Mouse (Mus musculus) left cerebral cortex, postnatal 4 days (tissue): ENCODE results near the gene Agrp. TPM values are rescaled to one million over a fixed set of nuclear protein-coding genes. Genes with fewer than 3 reads are reported as not detected.
A peak's percentile ranks its signal among the peaks of the same experiment; 100 is the strongest.

Experiments
- DNase-seq: peaks from one replicate; pipeline ENCODE4 v3.0.0-alpha.2; 2022
- intact Hi-C: fragments of 180-260 bp; cut with DNase I; formaldehyde crosslinking; loops from one replicate; pipeline ENCODE4 v1.15.1; 2025
- total RNA-seq, 2 experiments: library from RNA; stranded (reverse); gene quantifications; 2 replicates each; pipeline ENCODE4 v1.2.3; 2021

The Agrp gene
- total RNA-seq, 2 experiments from 2014 or later = not detected

DNA sequence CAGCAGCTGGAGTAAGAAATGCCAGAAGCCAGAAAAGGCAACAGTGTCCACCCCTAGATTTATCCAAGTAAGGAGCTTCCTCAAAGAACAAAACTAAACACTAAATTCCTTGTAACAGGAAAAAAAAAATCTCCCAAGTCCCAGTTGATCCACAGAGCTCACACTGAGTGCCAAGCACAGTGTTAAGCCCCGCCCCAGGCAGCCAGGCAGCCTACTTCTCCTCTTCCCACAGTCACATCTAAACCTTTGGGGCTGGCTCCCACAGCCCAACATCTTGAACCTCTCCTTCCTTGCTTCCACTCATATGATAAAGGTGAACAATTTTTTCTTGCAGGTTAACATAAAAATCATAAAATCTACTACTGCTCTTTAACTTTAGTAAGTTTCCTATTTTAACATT, 73.3 kb downstream of the Agrp start:
- intact Hi-C loops = no loop called here
- no peak for DNase-seq

DNA sequence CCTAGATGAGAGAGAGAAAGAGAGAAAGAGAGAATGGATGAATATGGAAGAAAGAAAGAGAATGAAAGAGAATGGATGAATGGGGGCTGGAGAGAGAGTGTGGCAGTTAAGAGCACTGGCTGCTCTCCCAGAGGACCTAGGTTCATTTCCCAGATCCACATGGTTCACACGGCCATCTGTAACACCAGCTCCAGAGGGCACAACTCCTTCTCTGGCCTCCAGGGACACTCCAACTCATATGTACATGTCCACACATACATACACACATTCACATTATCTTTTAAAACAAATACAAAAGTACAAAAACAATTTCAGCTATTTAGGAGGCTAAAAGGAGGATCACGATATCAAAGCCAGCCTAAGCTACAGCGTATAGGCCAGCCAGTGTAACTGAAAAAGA, 74.3 kb downstream of the Agrp start:
- intact Hi-C loops = no loop called here
- DNase-seq = no peak

DNA sequence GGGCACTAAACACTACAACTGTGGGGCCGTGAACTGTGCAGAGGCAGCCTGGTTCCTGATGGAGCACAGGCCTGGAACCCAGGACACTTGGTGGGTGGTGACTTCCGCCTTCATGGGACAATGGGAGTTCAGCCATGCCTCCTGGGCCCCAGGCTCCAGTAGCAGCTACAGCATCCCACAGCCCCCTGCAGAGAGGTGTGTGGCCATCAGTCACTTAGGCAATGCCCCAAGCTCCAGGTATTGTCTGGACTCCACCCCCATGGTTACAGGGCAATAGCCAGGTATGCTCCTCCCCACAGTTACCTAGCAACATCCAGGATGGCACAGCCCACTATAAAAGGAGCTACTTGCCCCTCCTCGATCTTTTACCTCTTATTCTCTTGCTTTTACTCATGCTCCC, 82.0 kb downstream of the Agrp start:
- intact Hi-C loops = no loop called here
- DNase-seq = no peak

DNA sequence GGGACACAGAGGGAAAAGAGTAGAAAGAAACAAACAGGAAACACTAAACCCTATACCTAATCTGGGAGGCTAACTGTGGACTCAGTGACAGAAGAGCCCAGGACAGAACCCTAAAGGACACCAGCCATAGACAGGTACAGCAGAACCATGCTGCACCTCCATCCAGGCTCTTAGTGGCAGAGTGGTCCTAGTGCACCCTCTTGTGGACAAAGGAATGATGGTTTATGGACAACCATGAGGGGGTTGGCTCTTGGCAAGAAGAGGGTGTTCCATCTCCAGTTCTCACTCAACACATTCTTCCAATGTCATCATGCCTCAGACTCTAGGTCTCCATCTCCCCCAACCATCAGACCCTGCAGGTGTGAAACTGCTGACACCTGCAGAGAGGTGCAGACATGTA, 83.1 kb downstream of the Agrp start:
- peak; percentile 66 for DNase-seq
- intact Hi-C loops = no loop called here

DNA sequence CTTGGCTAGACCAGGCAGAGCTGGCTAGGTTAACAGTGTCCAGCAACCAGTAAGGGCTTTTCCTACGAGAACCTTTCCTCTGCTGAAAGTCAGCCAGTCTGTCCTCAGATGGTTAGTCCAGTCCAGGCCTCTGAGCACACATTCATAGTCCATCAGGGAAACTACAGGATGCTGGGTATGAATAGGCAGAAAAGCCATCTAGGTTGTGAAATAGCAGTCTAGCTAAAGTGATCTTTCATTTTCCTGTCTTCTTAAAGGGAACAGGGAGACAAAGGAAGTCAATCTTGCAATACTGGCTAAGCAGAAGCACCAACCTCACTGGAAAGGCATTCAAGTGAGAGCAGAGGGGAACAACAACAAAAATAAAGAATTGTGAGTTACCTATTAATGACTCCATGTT, 84.4 kb downstream of the Agrp start:
- intact Hi-C loops = no loop called here
- no peak for DNase-seq

- intact Hi-C loops = no loop called here
- DNase-seq = no peak
Observed at GRCm38 (mm10) chr8:105552032-105552431, 85.2 kb downstream of the Agrp start.

- no peak for DNase-seq
- intact Hi-C loops = no loop called here
Observed at GRCm38 (mm10) chr8:105550083-105550482, 87.1 kb downstream of the Agrp start.

- intact Hi-C loops = no loop called here
- no peak for DNase-seq
Observed at GRCm38 (mm10) chr8:105549506-105549905, 87.7 kb downstream of the Agrp start.

DNA sequence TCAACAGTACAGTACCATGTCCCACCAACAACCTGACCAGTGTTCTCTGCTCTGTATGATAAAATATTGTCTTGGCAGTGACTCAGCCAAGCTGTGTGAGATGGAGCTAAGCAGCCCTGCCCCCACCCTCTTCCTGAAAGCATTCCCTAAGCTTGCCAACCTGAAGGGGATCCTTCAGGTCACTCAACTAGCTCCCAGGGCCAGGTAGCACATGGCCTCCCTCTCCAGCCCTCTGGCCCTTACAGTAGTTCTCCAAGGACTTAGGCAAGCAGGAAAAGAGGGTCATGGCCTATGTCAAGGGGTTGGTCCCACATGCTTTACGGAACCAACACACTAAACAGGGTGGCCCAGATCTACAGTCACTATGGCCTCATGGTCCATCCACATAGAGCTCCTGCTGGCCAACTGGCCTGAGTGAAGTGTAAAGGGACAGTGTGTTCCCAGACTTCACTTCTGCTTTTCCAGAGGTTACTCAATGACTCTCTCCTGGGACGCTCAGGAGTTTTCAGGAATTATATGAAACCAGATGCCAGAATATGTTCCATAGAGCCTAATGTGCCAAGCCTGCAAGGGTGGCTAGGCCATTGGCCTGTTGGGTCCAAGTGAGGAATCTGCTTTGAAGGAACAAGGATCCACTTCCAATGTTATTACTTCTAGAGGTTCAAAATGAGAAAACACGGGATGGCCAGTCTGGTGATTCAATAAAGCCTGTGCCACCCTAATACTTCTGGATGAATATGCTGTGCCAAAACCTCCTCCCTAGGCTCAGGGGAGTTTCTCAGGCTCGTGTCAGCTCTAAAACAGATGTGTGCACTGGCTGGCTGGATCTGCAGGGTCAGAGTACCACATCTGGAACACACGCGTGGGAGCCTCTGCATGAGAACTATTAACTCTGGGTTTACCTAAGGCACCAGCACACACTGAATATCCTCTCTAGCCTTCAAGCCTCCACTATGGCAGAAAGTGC, 90.5 kb downstream of the Agrp start:
- intact Hi-C loops = no loop called here
- DNase-seq = no peak

DNA sequence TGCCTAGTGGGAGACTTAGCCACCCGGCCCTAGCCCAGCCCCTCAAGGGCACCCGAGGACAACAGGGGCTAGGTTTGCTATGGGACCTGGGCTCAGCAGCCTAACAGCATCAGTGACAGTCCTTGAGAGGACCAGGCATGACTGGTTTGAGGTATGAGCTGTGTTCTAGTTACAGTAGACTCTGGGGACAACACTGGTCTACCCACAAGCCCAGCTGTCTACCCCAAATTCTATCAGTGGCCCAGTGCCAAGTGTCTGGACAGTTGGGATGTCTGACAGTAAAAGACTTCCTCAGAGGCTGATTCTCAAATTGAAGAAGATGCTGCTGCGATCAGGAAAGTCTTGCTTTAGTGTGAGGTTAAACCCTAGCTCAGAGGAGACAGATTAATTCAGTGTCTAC, 91.9 kb downstream of the Agrp start:
- intact Hi-C loops = no loop called here
- DNase-seq = peak; percentile 48

- DNase-seq = peak; percentile 63
- intact Hi-C loops = no loop called here
Observed at GRCm38 (mm10) chr8:105544544-105545205, 92.5 kb downstream of the Agrp start.

DNA sequence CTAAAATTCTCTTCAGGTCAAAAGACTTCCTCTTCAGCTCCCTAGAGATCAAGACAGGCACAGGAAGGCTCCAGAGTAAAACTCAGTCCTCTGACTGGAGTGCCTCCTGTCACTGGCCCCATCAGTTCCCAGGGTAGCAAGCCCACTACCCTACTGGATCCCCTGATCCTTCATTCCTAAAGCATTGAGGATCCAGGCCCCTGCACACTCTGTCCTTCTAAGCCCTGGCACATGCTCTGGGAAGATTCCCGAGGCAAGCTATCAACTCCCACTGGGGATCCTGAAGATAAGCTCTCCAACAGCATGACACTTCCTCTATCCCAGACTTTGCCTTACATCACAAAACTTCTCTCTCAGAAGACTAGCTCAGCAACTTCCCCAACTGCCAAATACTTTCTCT, 93.5 kb downstream of the Agrp start:
- intact Hi-C loops = no loop called here
- DNase-seq = no peak

DNA sequence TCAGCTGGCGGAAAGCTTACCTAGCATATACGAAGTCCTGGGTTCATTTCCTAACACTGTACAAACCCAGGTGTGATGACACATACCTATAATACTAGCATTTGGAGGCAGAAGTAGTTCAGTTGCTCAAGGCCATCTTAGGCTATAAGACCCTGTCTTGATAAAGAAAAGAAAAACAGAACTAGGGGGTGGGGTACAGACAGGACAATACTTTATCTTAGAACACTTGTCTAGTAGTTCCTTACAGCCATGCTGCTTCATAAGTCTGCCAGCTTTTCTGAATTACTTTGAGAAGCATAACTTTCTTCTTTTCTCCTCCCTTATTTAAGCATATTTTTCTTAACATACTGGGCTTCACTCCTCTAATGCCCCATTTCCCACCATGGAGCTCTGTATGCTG, 94.4 kb downstream of the Agrp start:
- intact Hi-C loops = no loop called here
- no peak for DNase-seq

DNA sequence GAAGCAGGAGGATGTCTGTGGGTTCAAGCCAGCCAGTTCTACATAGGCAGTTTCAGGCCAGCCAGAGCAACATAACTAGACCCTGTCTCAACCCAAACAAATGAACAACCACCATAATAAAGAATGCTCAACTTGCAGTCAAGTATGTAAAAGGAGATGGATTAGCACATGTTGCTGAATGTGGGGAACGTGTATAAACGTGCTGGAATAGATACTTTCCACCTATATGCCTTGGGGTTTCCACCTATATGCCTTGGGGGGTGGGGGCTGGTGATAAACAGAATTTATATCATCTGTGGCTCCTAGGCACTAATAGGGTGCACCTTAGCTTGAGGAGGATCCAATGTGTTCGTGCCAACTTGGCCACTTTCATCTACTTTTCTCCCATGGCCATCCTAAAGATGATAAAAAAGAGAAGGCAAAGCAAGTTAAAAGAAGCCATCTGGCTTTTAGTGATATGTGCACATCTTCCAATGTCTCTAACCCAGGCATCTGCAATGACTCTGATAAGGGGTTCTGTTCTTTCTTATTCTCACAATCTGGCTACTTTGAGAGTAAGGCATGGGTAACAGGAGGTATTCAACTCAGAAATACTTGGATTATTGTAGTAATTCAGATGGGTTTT, 95.0 kb downstream of the Agrp start:
- intact Hi-C loops = no loop called here
- no peak for DNase-seq

DNA sequence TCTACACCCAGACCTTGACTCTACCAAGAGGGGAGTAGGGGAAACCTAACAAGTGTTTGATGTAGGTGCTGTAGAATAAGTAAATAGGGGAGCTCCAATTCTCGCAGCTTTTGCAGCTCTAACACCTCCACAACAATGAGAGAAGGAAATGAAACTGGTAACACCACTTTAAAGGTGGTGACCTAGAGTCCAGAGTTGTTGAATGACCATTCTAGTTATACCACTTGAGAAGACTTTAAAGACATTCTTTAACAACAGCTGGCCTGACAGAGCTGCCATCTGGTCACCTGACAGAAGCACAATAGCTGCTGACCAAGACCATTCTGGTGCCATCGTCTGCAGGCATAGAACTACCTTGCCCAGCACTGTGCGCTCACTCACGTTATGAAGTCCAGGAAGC, 98.3 kb downstream of the Agrp start:
- intact Hi-C loops = no loop called here
- DNase-seq = no peak

GRCm38 (mm10) chr8:105537011-105537677, 100.0 kb downstream of the Agrp start:
- intact Hi-C loops = no loop called here
- peak; percentile 77 for DNase-seq

DNA sequence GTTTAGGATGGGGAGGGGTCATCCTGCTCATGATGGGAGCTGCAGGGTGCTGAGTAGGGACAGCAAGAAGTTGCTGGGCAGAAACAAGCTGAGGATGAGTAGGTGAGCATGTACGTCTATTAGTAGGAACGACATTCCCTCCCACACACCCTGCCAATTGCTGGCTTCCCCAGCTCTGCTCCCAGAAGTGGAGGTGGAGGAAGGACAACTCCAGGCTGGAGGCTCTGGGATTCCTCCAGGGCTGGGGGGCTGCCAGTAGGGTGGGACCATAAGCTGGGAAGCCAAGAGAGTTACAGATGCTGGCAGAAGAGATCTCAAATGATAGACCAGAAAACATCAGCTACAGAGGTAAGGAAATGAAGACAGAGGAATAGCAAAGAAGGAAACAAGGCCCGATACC, 100.6 kb downstream of the Agrp start:
- intact Hi-C loops = no loop called here
- no peak for DNase-seq

DNA sequence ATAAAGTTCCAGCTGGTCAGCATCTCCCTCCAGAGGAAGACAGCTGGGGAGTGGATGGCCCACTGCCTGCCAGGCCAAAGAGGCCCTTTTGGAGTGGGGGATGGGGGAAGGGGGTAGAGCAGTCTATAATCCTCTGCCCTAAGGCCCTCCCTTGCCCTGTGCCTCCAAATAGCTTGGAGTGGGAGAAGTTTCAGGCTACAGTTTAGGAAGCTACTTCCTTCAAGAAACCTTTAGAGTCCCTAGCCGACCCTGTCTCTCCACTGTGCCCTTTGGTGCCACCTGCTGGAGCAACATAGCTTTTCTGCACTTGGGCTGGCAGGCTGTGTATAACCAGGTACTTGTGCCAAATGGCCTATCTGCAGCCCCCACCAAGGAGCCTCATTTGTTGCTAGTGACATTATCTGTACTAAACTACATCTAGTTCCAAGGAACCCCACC, 103.3 kb downstream of the Agrp start:
- peak; percentile 89 for DNase-seq
- intact Hi-C loops = no loop called here

- peak; percentile 43 for DNase-seq
- intact Hi-C loops = no loop called here
Observed at GRCm38 (mm10) chr8:105533439-105533838, 103.8 kb downstream of the Agrp start.

DNA sequence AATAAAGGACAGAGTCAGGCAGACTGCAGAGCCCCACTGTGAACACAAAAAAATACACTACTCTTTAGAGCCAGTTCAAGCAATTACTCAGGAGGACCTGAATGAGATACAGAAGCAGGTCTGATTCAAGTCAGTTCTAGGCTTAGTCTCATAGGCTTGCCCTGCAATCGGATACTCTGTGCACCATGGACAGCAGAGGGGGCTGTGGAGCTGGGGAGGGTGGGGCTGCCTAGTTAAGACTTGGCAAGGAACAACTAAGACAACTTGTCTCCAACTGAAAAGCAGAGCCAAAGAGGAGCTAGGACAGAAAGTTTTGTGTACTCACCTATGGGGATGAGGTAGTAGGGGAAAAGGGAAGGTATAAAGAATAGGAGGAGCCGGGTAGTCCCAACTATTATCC, 105.4 kb downstream of the Agrp start:
- intact Hi-C loops = no loop called here
- peak; percentile 65 for DNase-seq

DNA sequence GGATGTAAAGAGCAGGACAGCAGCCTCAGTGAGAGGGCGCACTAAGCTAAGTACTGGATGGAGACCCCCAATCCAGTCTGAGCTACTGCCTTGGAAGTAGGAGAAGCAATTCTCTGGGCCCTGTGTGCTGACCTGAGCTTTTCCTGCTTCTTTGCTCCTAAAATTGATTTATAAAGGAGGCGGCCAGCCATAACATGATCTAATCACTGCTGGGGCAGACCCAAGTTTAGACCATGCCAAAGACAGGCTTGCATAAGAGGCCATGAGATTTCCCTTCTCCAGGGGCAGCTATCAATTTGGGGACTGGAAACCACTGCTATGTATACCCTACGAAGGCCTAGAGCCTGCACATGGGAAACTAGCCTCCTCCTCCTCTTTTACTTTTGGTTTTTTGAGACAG, 107.9 kb downstream of the Agrp start:
- no peak for DNase-seq
- intact Hi-C loops = no loop called here
